Mouse (Mus musculus): ENCODE measurements around the gene Slamf7. TPM values are rescaled to one million over a fixed set of nuclear protein-coding genes. Genes with fewer than 3 reads are reported as not detected.
A peak's percentile ranks its signal among the peaks of the same experiment; 100 is the strongest.

Slamf7 gene
- polyA plus RNA-seq, 1 experiment from 2014 or later: 0.21 TPM

DNA sequence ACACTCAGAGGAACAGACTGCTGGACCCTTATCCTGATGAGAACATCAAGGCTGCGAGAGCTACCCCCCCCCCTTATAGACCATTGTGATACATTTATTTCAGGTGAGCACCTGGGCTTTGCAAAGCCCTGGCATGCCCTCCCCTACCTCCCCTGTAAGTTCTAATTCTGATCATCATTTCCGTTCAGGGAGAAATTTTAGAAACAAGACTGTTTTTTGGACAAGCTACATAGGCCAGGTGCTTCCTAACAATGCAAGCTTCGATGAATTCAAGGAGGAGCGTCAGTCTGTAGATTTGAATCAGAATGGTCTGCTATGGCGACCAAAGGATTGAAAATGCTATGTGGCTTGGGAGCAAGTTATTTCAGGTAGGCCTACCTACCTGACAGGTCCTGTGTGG lies 5.1 kb downstream of the Slamf7 start:
- H3K27me3 ChIP-seq (replicated peaks; ENCODE audit: control insufficient read depth, insufficient read depth, low read length): no peaks in the 10 kb centered on the region
- DNase-seq (ENCODE audit: low spot score) (no peak), ATAC-seq (ENCODE audit: low read depth) (no peak)
- H3K4me2 ChIP-seq (ENCODE audit: low read depth, low read length): no peak overlapping the region
- no peak overlapping the region for H3K4me3 ChIP-seq (ENCODE audit: low read depth, low read length)
- WGBS: 81% methylated on average over 5 of the region's 5 CpGs
- H3K9me3 ChIP-seq (ENCODE audit: control insufficient read depth, low read length): no peaks in the 10 kb centered on the region
- no peaks in the 10 kb centered on the region for H3K36me3 ChIP-seq (ENCODE audit: control insufficient read depth, insufficient read depth, low read length)
- no peak overlapping the region for H3K9ac ChIP-seq (ENCODE audit: low read depth, low read length)
- H3K27ac ChIP-seq (replicated peaks; ENCODE audit: low read depth, low read length): no peak overlapping the region
- H3K4me1 ChIP-seq (ENCODE audit: control insufficient read depth, insufficient read depth, low read length): no peaks in the 10 kb centered on the region

DNA sequence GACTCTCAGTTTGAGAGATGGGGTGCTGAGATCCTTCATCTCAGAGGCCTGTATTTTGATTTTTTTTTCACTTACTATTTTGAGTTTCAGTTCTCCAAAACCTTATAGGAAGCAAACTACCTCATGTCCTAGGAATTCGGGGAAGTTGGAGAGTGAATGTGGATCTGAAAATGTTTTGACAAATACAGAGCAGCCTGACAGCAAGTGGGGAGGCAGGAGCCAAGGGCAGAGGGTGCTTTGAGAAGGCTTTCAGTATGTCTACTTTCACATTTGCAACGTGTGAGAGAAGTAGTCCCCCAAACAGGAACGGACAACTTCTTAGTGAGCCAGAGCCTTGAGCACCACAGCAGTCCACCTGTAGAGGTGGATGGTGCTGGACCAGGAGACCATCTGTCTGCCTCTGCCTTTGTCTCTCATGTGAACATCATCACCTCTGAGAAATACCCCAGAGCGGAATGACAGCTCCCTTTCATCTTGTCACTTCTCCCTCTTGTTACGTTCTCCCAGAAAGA lies 6.3 kb downstream of the Slamf7 start:
- no peak overlapping the region for H3K9ac ChIP-seq (ENCODE audit: low read depth, low read length)
- no peak overlapping the region for H3K4me3 ChIP-seq (ENCODE audit: low read depth, low read length)
- no peak overlapping the region for H3K4me2 ChIP-seq (ENCODE audit: low read depth, low read length)
- no peaks in the 10 kb centered on the region for H3K4me1 ChIP-seq (ENCODE audit: control insufficient read depth, insufficient read depth, low read length)
- no peaks in the 10 kb centered on the region for H3K36me3 ChIP-seq (ENCODE audit: control insufficient read depth, insufficient read depth, low read length)
- no peaks in the 10 kb centered on the region for H3K27me3 ChIP-seq (replicated peaks; ENCODE audit: control insufficient read depth, insufficient read depth, low read length)
- whole genome bisulfite sequencing: 67% methylated on average over 5 of the region's 5 CpGs
- no peaks in the 10 kb centered on the region for H3K9me3 ChIP-seq (ENCODE audit: control insufficient read depth, low read length)
- DNase-seq (ENCODE audit: low spot score) (no peak), ATAC-seq (ENCODE audit: low read depth) (no peak)
- H3K27ac ChIP-seq (replicated peaks; ENCODE audit: low read depth, low read length): no peak overlapping the region

DNA sequence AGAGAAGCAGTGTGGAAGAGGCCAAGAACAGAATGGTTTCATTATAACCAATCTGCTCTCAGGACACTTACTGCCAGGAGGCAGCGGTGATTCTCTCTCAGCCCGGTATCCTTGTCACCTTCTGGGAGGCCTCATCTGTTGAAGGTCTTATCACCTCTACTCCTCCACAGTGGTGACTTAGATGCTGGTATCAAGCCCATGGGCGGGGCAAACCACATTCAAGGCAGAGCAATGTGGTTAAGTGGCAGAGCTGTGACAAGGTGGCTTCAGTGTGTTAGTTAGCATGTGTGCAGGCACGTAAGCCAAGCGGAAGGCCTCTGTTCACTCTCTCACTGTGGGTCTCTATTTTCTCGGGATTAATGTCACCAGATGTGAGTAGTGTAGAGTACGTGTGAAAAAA lies 9.2 kb downstream of the Slamf7 start:
- no peak for DNase-seq (ENCODE audit: low spot score)
- no peak overlapping the region for H3K4me2 ChIP-seq (ENCODE audit: low read depth, low read length)
- no peak overlapping the region for H3K4me3 ChIP-seq (ENCODE audit: low read depth, low read length)
- H3K27ac ChIP-seq (replicated peaks; ENCODE audit: low read depth, low read length): no peak overlapping the region
- H3K36me3 ChIP-seq (ENCODE audit: control insufficient read depth, insufficient read depth, low read length): no peaks in the 10 kb centered on the region
- 79% methylated on average over 7 of the region's 7 CpGs for WGBS
- H3K9me3 ChIP-seq (ENCODE audit: control insufficient read depth, low read length): no peaks in the 10 kb centered on the region
- no peaks in the 10 kb centered on the region for H3K27me3 ChIP-seq (replicated peaks; ENCODE audit: control insufficient read depth, insufficient read depth, low read length)
- H3K9ac ChIP-seq (ENCODE audit: low read depth, low read length): no peak overlapping the region
- H3K4me1 ChIP-seq (ENCODE audit: control insufficient read depth, insufficient read depth, low read length): no peaks in the 10 kb centered on the region
- ATAC-seq (ENCODE audit: low read depth): no peak

DNA sequence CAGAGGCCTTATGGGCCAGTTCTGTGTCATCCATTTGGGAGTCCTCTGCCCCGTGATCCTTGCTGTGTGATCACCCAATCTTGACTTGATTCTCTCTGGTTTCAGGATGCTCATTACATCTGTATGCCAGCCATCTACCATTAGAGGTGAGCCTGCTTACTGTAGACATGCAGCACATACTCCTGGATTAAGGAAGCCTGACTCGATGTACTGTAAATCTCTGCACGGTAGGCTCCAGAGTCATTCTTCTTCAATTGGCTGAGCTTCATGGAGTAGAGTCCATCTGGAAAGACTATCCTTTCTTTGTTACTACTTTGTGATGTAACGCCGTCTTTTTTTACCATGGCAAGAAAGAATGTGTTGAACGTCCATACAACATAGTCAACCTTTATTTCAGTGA lies 12.0 kb downstream of the Slamf7 start:
- H3K9ac ChIP-seq (ENCODE audit: low read depth, low read length): no peak overlapping the region
- H3K4me2 ChIP-seq (ENCODE audit: low read depth, low read length): no peak overlapping the region
- no peaks in the 10 kb centered on the region for H3K9me3 ChIP-seq (ENCODE audit: control insufficient read depth, low read length)
- no peak overlapping the region for H3K27ac ChIP-seq (replicated peaks; ENCODE audit: low read depth, low read length)
- 93% methylated on average over 6 of the region's 6 CpGs for WGBS
- no peaks in the 10 kb centered on the region for H3K4me1 ChIP-seq (ENCODE audit: control insufficient read depth, insufficient read depth, low read length)
- H3K4me3 ChIP-seq (ENCODE audit: low read depth, low read length): no peak overlapping the region
- H3K36me3 ChIP-seq (ENCODE audit: control insufficient read depth, insufficient read depth, low read length): no peaks in the 10 kb centered on the region
- no peak for DNase-seq (ENCODE audit: low spot score)
- no peak for ATAC-seq (ENCODE audit: low read depth)
- no peaks in the 10 kb centered on the region for H3K27me3 ChIP-seq (replicated peaks; ENCODE audit: control insufficient read depth, insufficient read depth, low read length)

DNA sequence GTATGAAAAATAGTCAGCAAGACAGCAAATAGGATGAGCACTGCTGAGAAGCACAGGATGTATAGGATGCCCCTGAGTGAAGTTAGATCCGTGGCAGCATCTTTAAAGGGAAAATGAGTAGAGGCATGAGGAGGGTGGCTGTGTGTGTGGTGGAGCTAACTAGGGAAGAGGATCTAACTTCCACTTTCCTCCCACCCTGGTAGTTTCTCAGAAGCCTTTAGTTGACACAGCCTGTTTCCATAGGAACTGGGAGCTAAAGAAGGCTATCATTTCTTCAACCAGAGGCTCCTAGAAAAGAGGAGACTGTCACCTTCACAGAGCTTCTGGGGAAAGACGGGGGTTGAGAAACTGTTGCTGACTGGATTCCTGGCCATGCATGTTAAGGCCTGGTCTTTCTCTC lies 14.1 kb downstream of the Slamf7 start:
- Histone ChIP-seq H3K27ac (replicated peaks; ENCODE audit: low read depth, low read length) (no peak overlapping the region), H3K27me3 (replicated peaks; ENCODE audit: control insufficient read depth, insufficient read depth, low read length) (no peaks in the 10 kb centered on the region), H3K4me1 (ENCODE audit: control insufficient read depth, insufficient read depth, low read length) (no peaks in the 10 kb centered on the region), H3K9me3 (ENCODE audit: control insufficient read depth, low read length) (no peaks in the 10 kb centered on the region), H3K9ac (ENCODE audit: low read depth, low read length) (no peak overlapping the region), H3K36me3 (ENCODE audit: control insufficient read depth, insufficient read depth, low read length) (no peaks in the 10 kb centered on the region), H3K4me2 (ENCODE audit: low read depth, low read length) (no peak overlapping the region), H3K4me3 (ENCODE audit: low read depth, low read length) (no peak overlapping the region)
- 75% methylated on average over 2 of the region's 2 CpGs for WGBS
- DNase-seq (ENCODE audit: low spot score) (no peak), ATAC-seq (ENCODE audit: low read depth) (no peak)

DNA sequence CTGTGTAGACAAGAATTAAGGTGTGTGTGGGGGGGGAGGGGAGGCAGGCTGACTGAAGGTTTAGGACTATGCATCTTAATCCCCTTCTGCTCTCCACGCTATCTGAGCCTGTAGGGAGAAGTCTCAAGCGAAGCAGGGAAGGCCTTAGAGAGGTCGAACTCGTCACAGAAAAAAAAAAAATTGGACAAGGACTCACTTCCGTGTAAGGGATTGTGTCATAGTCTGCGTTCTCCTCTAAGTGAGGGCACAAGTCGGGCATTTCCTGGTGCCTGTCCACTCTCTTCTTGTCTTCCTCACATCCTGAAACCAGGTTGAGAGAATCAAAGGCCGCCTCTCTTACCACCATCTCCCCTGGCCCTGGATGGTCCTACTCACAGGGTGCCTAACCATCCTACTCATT lies 15.7 kb downstream of the Slamf7 start:
- no peak overlapping the region for H3K4me3 ChIP-seq (ENCODE audit: low read depth, low read length)
- H3K9ac ChIP-seq (ENCODE audit: low read depth, low read length): no peak overlapping the region
- H3K27me3 ChIP-seq (replicated peaks; ENCODE audit: control insufficient read depth, insufficient read depth, low read length): no peaks in the 10 kb centered on the region
- no peaks in the 10 kb centered on the region for H3K9me3 ChIP-seq (ENCODE audit: control insufficient read depth, low read length)
- WGBS: 73% methylated on average over 8 of the region's 8 CpGs
- no peaks in the 10 kb centered on the region for H3K4me1 ChIP-seq (ENCODE audit: control insufficient read depth, insufficient read depth, low read length)
- no peaks in the 10 kb centered on the region for H3K36me3 ChIP-seq (ENCODE audit: control insufficient read depth, insufficient read depth, low read length)
- no peak for DNase-seq (ENCODE audit: low spot score)
- no peak overlapping the region for H3K27ac ChIP-seq (replicated peaks; ENCODE audit: low read depth, low read length)
- ATAC-seq (ENCODE audit: low read depth): no peak
- H3K4me2 ChIP-seq (ENCODE audit: low read depth, low read length): no peak overlapping the region

DNA sequence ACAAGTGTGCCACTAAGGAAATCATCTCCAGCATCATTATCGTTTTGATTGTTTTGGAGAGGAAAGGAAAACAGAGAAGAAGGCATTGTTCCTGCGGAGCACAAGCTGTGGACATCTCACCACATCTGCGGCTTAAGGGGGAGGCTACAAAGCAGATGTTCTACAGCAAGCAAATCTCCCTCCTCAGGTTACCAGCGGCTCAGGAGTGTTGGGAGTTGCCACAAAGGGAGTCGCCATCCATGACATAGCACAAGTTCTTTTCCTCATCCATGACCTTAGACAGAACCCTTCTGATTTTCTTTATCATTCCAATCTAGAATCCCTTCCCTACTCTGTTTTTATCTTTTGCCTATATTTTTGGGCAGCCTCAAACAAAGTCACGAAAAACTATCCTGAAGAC lies 17.1 kb downstream of the Slamf7 start:
- Histone ChIP-seq H3K4me2 (ENCODE audit: low read depth, low read length) (no peak overlapping the region), H3K27me3 (replicated peaks; ENCODE audit: control insufficient read depth, insufficient read depth, low read length) (no peaks in the 10 kb centered on the region), H3K9me3 (ENCODE audit: control insufficient read depth, low read length) (no peaks in the 10 kb centered on the region), H3K36me3 (ENCODE audit: control insufficient read depth, insufficient read depth, low read length) (no peaks in the 10 kb centered on the region), H3K4me3 (ENCODE audit: low read depth, low read length) (no peak overlapping the region), H3K4me1 (ENCODE audit: control insufficient read depth, insufficient read depth, low read length) (peaks cover 4% of the 10 kb centered on the region; the same call in 1 of the 2 replicates), H3K27ac (replicated peaks; ENCODE audit: low read depth, low read length) (no peak overlapping the region), H3K9ac (ENCODE audit: low read depth, low read length) (no peak overlapping the region)
- ATAC-seq (ENCODE audit: low read depth) (no peak), DNase-seq (ENCODE audit: low spot score) (no peak)
- 50% methylated on average over 6 of the region's 6 CpGs for WGBS

DNA sequence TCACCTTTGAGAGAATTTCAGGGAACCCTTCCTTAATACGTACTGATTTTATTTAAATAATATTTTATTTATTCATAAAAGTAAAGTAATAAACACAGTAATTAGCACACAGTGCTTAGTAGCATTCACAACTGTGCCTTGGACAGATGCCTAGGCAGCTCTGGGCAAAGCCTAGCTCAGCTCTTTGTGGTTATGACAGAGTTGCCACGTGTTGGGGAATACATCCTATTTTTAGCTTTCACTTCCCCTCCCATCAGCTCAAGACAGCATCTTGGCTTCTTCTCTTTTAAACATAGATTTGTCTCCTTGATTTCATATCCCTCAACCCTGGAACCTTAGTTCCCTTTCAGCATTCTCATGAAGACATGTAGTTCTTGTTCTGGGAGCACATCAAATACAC lies 21.4 kb downstream of the Slamf7 start:
- peak; percentile 41 for DNase-seq (ENCODE audit: low spot score)
- Histone ChIP-seq H3K4me1 (ENCODE audit: control insufficient read depth, insufficient read depth, low read length) (peaks cover 4% of the 10 kb centered on the region; the same call in 1 of the 2 replicates), H3K9ac (ENCODE audit: low read depth, low read length) (no peak overlapping the region), H3K4me3 (ENCODE audit: low read depth, low read length) (no peak overlapping the region), H3K4me2 (ENCODE audit: low read depth, low read length) (no peak overlapping the region), H3K27me3 (replicated peaks; ENCODE audit: control insufficient read depth, insufficient read depth, low read length) (no peaks in the 10 kb centered on the region), H3K9me3 (ENCODE audit: control insufficient read depth, low read length) (no peaks in the 10 kb centered on the region), H3K36me3 (ENCODE audit: control insufficient read depth, insufficient read depth, low read length) (no peaks in the 10 kb centered on the region), H3K27ac (replicated peaks; ENCODE audit: low read depth, low read length) (no peak overlapping the region)
- ATAC-seq (ENCODE audit: low read depth): no peak
- 69% methylated on average over 2 of the region's 2 CpGs for WGBS

DNA sequence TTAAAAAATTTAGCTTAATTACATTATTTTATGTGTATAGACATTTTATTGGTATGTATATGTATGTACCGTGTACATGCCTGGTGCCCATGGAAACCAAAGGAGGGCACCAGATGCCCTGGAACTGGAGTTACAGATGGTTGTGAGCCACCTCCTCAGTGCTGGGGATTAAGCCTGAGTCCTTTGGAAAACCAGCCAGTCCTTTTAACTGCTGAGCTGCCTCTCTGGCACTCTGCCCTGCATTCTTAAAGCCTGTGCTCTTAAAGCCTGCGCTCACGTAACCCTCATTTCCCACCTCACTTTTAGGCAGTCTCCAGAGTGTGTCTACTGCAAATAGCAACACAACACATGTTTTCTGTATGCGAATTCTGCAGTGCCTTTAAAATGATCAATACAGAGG lies 21.9 kb downstream of the Slamf7 start:
- Histone ChIP-seq H3K27me3 (replicated peaks; ENCODE audit: control insufficient read depth, insufficient read depth, low read length) (no peaks in the 10 kb centered on the region), H3K4me2 (ENCODE audit: low read depth, low read length) (no peak overlapping the region), H3K9me3 (ENCODE audit: control insufficient read depth, low read length) (no peaks in the 10 kb centered on the region), H3K27ac (replicated peaks; ENCODE audit: low read depth, low read length) (no peak overlapping the region), H3K36me3 (ENCODE audit: control insufficient read depth, insufficient read depth, low read length) (no peaks in the 10 kb centered on the region), H3K9ac (ENCODE audit: low read depth, low read length) (no peak overlapping the region), H3K4me3 (ENCODE audit: low read depth, low read length) (no peak overlapping the region), H3K4me1 (ENCODE audit: control insufficient read depth, insufficient read depth, low read length) (peaks cover 4% of the 10 kb centered on the region; the same call in 1 of the 2 replicates)
- DNase-seq (ENCODE audit: low spot score): peak; percentile 58
- no peak for ATAC-seq (ENCODE audit: low read depth)
- 69% methylated on average over 4 of the region's 4 CpGs for WGBS

Data from embryonic facial prominence, embryonic 14.5 days (tissue).